Mouse (Mus musculus) thymus, postnatal 25 days (tissue): ENCODE data around the gene Dnaja4.

Experiments used
- DNase-seq: peaks from one replicate; pipeline ENCODE4 v3.0.0; 2022

The Dnaja4 gene

DNA sequence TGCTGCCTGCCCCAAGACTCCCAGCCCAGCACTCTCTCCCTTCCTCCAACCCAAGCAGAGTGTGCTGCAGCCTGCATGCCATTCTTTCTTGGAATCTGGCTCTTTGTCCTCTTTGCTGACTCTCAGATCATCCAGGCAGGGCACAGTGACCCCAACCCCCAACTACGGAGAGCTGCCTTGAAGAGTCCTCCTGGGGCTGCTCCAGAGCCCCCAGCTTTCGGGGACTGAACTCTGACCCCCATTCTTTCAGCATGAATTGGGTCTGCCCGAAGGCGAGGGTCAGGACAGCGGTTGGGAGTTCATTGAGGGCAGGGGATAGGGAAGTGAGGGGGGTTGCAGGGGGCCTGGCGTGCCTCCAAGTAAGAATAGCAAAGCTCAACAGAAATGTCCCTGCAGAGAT, 60.9 kb downstream of the Dnaja4 start:
- DNase-seq = no peak

DNA sequence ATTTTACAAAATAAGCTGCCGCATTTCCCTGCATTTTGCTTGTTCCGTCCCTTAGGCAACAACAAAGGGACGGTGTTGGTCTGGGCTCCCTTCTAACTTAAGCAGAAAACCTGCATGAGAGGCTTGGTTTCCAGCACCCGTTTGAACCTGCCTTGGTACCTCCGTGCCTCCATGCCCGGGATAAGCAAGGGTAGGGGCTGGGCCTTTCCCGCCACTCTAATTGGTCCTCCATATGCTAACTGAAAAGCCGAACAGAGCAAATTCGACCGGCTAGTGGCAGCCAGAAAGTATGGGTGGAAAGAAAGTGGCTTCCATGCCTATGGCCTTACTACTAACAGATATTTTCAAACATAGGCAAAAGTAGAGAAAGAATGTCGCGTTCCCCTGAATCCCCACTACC, 65.4 kb downstream of the Dnaja4 start:
- DNase-seq = no peak

DNA sequence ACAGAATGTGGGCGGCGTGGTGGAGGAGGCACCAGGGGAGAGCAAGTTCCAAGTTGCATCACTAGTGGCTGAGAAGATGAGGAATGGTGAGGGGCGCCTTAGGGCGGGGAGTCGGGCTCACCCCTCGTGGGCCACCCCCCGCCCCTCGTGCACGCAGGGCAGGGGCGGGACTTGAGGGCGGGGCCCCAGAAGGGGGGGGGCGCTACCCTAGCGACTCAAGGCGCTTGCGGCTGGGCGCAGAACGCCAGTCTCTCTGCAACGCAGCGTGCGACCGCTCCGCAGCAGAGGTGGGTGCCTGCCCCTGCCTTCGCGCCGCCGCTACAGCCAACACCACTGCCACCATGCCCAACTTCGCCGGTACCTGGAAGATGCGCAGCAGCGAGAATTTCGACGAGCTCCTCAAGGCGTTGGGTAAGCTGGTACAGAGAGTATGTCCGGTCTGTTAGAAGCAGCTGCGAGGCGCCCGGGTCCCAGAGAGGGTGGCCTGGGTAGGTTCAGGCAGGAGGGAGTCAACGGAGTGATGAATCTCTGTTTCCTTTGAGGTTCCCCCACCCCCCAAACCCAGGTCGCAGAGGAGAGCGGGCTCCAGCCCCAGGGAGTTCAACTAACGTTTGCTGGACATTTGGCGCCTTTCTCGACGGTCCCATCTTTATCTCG, 66.0 kb downstream of the Dnaja4 start, which contains the start of gene Crabp1:
TSS of gene Crabp1 (plus strand) at position 188 of the 657 bp plus-strand sequence.
- no peak for DNase-seq

DNA sequence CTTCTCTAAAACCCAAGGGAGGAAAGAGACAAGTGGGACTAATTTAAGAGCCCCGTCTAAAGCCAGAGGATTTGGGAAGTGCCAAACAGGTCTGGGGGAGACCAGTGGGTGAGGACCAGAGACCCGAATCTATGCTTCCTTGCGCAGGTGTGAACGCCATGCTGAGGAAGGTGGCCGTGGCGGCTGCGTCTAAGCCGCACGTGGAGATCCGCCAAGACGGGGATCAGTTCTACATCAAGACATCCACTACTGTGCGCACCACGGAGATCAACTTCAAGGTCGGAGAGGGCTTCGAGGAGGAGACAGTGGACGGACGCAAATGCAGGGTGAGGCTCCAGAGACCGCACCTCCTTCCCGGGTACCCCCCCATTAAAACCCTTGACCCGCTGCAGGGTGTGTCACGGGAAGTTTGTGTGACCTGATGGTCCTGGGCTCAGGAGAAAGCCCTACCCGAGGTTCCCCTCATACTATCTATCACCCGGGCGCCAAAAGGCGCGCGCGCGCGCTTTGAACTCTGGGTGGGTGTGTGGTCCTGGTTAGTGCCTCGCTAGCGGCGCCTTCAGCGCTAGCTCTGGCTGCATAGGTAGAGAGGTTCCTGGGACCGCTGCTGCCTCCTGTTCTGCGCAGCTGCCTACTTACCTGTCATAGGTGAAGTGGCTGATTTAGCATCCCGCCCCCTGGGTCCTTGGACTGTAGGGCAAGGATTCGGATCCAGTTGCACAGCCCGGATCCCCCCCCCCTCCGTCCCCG, 66.8 kb downstream of the Dnaja4 start:
- DNase-seq = no peak
